Mouse (Mus musculus): ENCODE measurements around the gene D11Wsu47e. TPM values are rescaled to one million over a fixed set of nuclear protein-coding genes. Genes with fewer than 3 reads are reported as not detected.

Gene D11Wsu47e
- polyA plus RNA-seq, 2 experiments = 7.8 to 8.0 TPM

DNA sequence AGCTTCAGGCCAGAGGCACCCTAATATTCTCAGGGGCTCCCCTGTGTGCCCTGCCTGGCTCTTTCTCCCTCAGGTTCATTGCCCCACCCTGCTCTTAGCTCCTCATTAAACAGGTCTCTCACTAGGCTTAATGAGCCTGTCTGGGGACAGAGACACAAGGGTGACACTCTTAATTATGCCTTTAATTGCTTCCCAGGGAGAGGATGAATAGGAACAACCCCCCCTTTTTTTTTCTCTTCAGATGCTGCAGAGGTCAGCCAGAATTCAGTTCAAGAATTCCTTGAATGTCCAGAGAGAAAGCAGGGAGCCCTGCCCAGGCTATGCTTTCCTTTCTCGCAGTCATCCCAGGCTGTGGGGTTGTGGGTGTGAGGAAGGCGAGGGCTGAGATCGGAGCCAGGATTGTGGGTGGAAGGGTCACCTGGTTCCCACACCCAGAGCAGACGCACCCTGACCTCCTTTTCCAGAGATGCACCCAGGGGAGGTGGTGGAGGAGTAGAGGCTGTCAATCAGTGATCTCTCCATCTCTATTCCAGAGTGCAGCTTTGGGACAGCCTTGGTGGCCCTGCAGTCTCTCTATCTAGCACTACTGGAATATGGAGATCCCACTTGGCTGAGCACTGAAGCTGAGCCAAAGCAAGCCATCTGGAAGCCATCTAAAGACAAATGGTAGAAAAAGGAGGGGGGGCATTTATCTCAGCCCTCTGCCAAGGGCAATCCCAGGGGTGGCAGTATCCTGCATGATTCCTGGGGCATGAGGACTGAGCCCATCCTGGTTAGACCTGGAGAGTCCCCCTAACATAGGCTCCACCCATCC, 41.2 kb downstream of the D11Wsu47e start:
- Histone ChIP-seq H3K4me1 (replicated peaks; ENCODE audit: control insufficient read depth in 2 of 2, insufficient read depth in 2 of 2, low read length in 1 of 2) (no peaks in the 10 kb centered on the region), H3K9ac (replicated peaks) (no peak overlapping the region), H3K4me2 (ENCODE audit: low read depth) (no peak overlapping the region), H3K9me3 (ENCODE audit: control insufficient read depth, low read length) (no peaks in the 10 kb centered on the region), H3K27me3 (ENCODE audit: control insufficient read depth, insufficient read depth, low read length) (no peaks in the 10 kb centered on the region), H3K27ac (no peak overlapping the region), H3K4me3 (ENCODE audit: insufficient read depth in 1 of 2, low read depth in 2 of 2, low read length in 2 of 2) (no peak overlapping the region), H3K36me3 (replicated peaks; ENCODE audit: control insufficient read depth, insufficient read depth, low read depth) (peaks cover 30% of the 10 kb centered on the region)
- TF ChIP-seq CTCF (IDR thresholded peaks at IDR 0.05; ENCODE audit: low read depth) (no peak), EP300 (IDR thresholded peaks at IDR 0.05; ENCODE audit: low read depth) (no peak)
- DNase-seq (ENCODE audit: low read depth in 3 of 3, low spot score in 3 of 3) = no peak
- ATAC-seq (ENCODE audit: insufficient read depth) = no peak
- 90% methylated on average over 4 of the region's 4 CpGs for WGBS (ENCODE audit: insufficient replicate concordance)

DNA sequence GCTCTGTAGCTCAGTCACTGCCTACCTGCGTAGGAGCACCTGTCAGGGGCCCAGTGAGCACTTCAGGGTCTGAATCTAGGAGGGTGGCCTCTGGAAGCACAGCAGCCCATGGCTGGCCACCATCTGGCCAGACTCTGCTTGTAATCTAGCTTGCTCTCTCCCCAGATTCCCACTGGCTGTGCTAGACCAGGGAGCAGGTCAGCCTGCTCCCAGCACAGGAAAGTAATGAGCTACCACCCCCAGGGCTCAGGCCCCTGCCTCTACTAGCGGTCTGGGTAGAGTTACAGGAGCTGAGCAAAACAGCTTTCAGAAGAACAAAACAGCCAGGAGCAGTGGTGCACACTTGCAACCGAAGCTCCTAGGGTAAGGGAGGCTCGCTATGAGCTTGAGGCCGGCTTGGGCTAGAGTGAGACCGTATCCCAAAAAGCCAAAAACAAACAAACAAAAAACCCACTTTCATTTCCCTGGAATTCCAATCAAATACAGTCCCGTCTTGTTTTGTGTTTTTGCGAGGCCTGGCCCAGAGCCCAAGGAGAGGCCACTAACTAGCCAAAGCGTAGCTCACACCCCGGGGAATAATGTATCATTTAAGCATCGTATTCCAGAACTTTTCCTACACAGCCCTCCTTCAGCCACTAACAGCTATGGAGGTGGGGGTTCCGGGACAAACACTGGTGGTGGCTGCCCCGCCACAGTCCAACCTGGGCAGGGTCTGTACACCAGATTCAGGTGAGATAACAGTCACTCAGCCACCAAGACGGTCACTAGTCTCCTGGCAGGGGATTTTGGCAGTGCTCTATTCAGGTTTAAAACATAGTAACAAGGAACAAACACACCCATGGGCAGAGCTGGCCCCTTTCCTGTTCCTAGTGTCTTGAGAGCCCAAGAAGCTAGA, 43.0 kb downstream of the D11Wsu47e start:
- Histone ChIP-seq H3K27me3 (ENCODE audit: control insufficient read depth, insufficient read depth, low read length) (no peaks in the 10 kb centered on the region), H3K4me1 (replicated peaks; ENCODE audit: control insufficient read depth in 2 of 2, insufficient read depth in 2 of 2, low read length in 1 of 2) (no peaks in the 10 kb centered on the region), H3K4me3 (ENCODE audit: insufficient read depth in 1 of 2, low read depth in 2 of 2, low read length in 2 of 2) (no peak overlapping the region), H3K4me2 (ENCODE audit: low read depth) (no peak overlapping the region), H3K36me3 (replicated peaks; ENCODE audit: control insufficient read depth, insufficient read depth, low read depth) (peaks cover 30% of the 10 kb centered on the region), H3K27ac (no peak overlapping the region), H3K9ac (replicated peaks) (no peak overlapping the region), H3K9me3 (ENCODE audit: control insufficient read depth, low read length) (no peaks in the 10 kb centered on the region)
- ATAC-seq (ENCODE audit: insufficient read depth) (no peak), DNase-seq (ENCODE audit: low read depth in 3 of 3, low spot score in 3 of 3) (no peak)
- 84% methylated on average over 14 of the region's 14 CpGs for WGBS (ENCODE audit: insufficient replicate concordance)
- TF ChIP-seq CTCF (IDR thresholded peaks at IDR 0.05; ENCODE audit: low read depth) = no peak

DNA sequence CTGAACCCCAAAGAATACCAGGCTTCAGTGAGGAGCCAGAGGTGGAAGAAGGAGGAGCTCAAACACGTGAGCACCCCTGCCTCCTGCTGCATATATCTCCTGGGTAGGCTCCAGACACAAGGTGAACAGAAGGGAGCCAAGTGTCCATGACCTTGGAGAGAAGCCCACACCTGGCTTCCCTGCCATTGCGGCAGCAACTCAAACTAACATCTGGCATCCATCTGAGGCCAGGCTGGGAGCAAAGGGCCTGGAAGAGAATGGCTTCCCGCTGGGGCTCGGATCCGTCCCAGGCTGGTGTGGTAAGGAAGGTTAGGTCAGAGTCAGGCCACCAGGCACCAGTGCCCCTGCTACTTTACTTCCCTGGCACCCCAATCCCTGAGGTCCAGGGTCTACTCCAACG, 43.8 kb downstream of the D11Wsu47e start:
- WGBS (ENCODE audit: insufficient replicate concordance) = 87% methylated on average over 6 of the region's 6 CpGs
- peaks cover 30% of the 10 kb centered on the region for H3K36me3 ChIP-seq (replicated peaks; ENCODE audit: control insufficient read depth, insufficient read depth, low read depth)
- H3K27me3 ChIP-seq (ENCODE audit: control insufficient read depth, insufficient read depth, low read length) = no peaks in the 10 kb centered on the region
- H3K9me3 ChIP-seq (ENCODE audit: control insufficient read depth, low read length) = no peaks in the 10 kb centered on the region
- H3K27ac ChIP-seq = no peak overlapping the region
- ATAC-seq (ENCODE audit: insufficient read depth) = no peak
- no peak overlapping the region for H3K4me3 ChIP-seq (ENCODE audit: insufficient read depth in 1 of 2, low read depth in 2 of 2, low read length in 2 of 2)
- H3K9ac ChIP-seq (replicated peaks) = no peak overlapping the region
- TF ChIP-seq CTCF (IDR thresholded peaks at IDR 0.05; ENCODE audit: low read depth) (no peak), EP300 (IDR thresholded peaks at IDR 0.05; ENCODE audit: low read depth) (no peak)
- peaks cover 0 to 1% of the 10 kb centered on the region in 2 experiments; a peak in 2 of 4 replicates for H3K4me1 ChIP-seq (replicated peaks; ENCODE audit: control insufficient read depth in 2 of 2, insufficient read depth in 2 of 2, low read length in 1 of 2)
- no peak overlapping the region for H3K4me2 ChIP-seq (ENCODE audit: low read depth)
- DNase-seq (ENCODE audit: low read depth in 3 of 3, low spot score in 3 of 3) = no peak

DNA sequence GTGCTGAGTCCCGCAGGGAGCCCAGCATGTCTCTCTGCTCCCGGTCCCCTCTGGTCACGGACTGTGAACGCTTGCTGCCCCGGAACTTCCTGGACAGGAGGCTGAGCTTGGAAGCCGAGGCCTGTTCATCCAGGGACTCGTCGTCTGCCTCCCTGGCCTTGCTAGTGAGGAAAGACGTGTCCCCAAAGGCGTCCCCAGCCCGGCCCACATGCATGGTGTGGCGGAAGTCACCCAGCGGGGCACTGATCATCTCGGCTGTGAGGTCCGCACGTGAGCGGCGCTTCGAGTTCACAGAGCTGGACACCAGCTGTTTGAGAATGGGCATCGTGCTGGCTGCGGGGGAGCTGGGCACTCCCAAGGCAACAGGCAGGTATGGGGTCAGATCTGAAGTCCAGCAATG, 45.0 kb downstream of the D11Wsu47e start:
- ATAC-seq (ENCODE audit: insufficient read depth) (no peak), DNase-seq (ENCODE audit: low read depth in 3 of 3, low spot score in 3 of 3) (no peak)
- H3K9ac ChIP-seq (replicated peaks) = no peak overlapping the region
- peaks cover 30% of the 10 kb centered on the region for H3K36me3 ChIP-seq (replicated peaks; ENCODE audit: control insufficient read depth, insufficient read depth, low read depth)
- H3K27me3 ChIP-seq (ENCODE audit: control insufficient read depth, insufficient read depth, low read length) = no peaks in the 10 kb centered on the region
- H3K4me3 ChIP-seq (ENCODE audit: insufficient read depth in 1 of 2, low read depth in 2 of 2, low read length in 2 of 2) = no peak overlapping the region
- no peak overlapping the region for H3K4me2 ChIP-seq (ENCODE audit: low read depth)
- H3K9me3 ChIP-seq (ENCODE audit: control insufficient read depth, low read length) = no peaks in the 10 kb centered on the region
- no peak for TF ChIP-seq CTCF (IDR thresholded peaks at IDR 0.05; ENCODE audit: low read depth)
- TF ChIP-seq EP300 (IDR thresholded peaks at IDR 0.05; ENCODE audit: low read depth) = no peak
- WGBS (ENCODE audit: insufficient replicate concordance) = 91% methylated on average over 21 of the region's 21 CpGs
- H3K27ac ChIP-seq = no peak overlapping the region
- peaks cover 9 to 13% of the 10 kb centered on the region in 2 experiments for H3K4me1 ChIP-seq (replicated peaks; ENCODE audit: control insufficient read depth in 2 of 2, insufficient read depth in 2 of 2, low read length in 1 of 2)

DNA sequence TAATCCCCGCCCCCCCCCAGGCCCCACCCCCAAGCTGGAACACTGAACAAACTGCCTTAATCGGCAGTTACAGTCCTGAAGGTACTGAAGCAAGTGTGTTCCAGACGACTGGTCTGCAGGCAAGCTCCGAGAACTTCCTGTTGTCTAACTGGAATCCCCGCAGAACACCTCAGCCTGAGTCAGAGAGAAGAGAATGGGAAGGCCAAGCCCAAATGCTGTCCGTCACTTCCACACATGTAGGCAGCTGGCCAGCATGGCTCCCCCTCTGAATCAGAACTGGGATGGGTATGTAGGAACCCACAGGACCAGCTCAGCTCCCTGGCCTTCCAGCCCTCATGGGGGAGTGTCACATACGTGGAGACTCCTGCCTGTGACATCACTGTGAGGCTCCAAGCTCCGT, 45.7 kb downstream of the D11Wsu47e start:
- ATAC-seq (ENCODE audit: insufficient read depth) (no peak), DNase-seq (ENCODE audit: low read depth in 3 of 3, low spot score in 3 of 3) (no peak)
- Histone ChIP-seq H3K27ac (no peak overlapping the region), H3K4me2 (ENCODE audit: low read depth) (no peak overlapping the region), H3K9me3 (ENCODE audit: control insufficient read depth, low read length) (no peaks in the 10 kb centered on the region), H3K4me1 (replicated peaks; ENCODE audit: control insufficient read depth in 2 of 2, insufficient read depth in 2 of 2, low read length in 1 of 2) (peaks cover 13 to 18% of the 10 kb centered on the region in 2 experiments), H3K4me3 (ENCODE audit: insufficient read depth in 1 of 2, low read depth in 2 of 2, low read length in 2 of 2) (no peak overlapping the region), H3K27me3 (ENCODE audit: control insufficient read depth, insufficient read depth, low read length) (no peaks in the 10 kb centered on the region), H3K9ac (replicated peaks) (no peak overlapping the region), H3K36me3 (replicated peaks; ENCODE audit: control insufficient read depth, insufficient read depth, low read depth) (peaks cover 30% of the 10 kb centered on the region)
- 69% methylated on average over 8 of the region's 8 CpGs for WGBS (ENCODE audit: insufficient replicate concordance)
- TF ChIP-seq CTCF (IDR thresholded peaks at IDR 0.05; ENCODE audit: low read depth) (no peak), EP300 (IDR thresholded peaks at IDR 0.05; ENCODE audit: low read depth) (no peak)

All from liver, embryonic 14.5 days (tissue).